Mouse (Mus musculus) CD4-positive naive resting alpha-beta T cell, adult 57 days (primary cell): ENCODE measurements around the gene Tbcb. TPM values are rescaled to one million over a fixed set of nuclear protein-coding genes. Genes with fewer than 3 reads are reported as not detected.

Source experiments
- total RNA-seq: library from RNA; stranded (reverse); gene quantifications from one replicate; pipeline ENCODE4 v1.2.4, GENCODE M21; 2023

Tbcb gene
- 15.5 TPM for total RNA-seq

DNA sequence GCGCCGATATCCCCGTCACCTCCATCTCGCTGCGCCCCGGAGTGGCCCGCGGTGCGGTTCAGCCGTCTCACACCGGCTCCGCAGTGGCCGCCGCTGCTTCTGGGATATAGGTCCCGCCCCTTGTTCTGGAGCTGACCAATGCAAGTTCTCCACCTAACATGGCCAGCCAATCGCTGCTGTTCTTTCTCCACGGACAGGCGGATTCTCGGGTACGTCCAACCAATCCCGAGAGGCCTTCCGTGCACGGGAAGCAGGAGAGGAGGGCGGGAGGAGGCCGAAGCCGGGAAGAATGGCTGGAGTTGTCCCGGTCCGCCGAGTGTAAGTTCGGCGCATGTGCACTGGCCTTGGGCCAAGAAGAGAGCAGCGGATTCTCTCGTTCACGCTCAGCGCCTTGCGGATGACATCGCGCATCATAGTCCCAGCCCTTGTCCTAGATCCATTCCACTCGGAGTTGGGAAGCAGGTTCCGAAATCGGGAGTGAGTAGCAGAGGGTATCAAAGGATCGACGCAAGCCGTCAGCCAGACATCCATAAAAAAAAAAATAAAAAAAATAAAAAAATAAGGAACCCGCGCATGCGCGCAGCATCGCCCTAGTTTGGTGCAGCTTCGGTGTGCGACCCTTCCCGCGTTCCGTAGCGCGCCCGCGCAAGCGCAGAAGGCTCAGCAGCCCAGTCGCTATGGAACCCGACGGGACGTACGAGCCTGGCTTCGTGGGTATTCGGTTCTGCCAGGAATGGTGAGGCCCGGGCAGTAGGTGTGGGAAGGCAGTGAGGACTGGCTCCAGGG, at the start of gene Tbcb, which contains the start of gene Polr2i:
Tbcb (minus strand) TSS at position 604 of the 786 bp plus-strand sequence.
Polr2i (plus strand) TSS at position 280 of the 786 bp plus-strand sequence.

DNA sequence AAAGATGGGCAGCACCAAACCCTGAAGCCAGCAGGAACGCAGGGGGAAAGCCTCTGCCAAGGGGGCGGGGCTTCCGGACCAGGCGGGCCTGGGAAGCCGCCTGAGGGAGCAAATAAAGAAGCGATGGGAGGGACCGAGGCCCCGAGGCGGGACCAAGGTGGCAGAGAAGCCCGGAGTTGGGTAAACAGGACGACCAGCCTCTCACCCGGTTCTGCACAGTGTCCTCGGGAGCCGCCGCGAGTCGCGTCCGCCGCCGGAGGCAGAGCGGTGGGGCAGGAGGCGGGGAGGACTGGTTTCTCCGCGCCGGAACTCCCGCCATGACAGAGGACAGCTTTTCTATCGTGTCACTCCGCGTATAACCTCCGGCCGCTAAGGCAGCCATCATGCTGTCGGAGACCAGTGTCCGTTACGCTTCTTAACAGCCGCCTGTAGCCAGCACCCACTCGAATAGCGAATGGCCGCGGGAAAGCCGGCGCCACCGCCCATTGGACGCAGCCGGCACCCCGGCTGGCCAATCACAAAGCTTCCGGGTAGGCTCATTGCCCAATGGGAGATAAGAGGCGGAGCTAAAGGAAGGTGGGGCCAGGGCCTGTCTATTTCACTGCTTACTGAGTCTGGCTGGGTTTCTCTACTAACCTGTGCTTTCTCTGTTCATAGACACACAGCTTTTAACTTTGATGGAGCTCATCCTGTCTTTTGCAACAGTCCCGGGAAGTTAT, 48.0 kb upstream of the Tbcb start, which contains the start of the genes Thap8 and Wdr62:
Thap8 (plus strand) TSS at position 144 of the 719 bp plus-strand sequence.
Wdr62 (minus strand) TSS at position 469 of the 719 bp plus-strand sequence.

DNA sequence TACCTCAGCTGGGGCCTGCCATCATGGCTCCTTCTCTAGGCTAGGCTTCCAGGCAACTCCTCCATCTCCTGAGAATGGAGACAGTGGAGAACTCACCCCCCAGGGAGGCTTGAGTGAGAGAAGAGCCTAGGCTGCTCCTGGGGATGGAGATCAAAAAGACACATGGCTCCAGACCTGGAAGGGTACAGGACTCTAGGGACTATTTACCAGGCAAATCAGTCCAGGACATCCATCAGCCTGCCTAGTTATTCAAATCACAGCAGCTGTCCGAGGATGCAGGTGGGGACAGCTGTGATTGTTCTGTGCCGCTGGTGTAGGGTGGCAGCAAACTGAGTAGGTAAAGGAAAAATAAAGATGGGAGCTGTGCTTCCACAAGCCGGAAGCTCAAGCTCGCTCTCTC, 3.6 kb upstream of the Tbcb start, which contains the start of gene Ovol3:
Ovol3 (minus strand) TSS at position 101 of the 400 bp plus-strand sequence.

DNA sequence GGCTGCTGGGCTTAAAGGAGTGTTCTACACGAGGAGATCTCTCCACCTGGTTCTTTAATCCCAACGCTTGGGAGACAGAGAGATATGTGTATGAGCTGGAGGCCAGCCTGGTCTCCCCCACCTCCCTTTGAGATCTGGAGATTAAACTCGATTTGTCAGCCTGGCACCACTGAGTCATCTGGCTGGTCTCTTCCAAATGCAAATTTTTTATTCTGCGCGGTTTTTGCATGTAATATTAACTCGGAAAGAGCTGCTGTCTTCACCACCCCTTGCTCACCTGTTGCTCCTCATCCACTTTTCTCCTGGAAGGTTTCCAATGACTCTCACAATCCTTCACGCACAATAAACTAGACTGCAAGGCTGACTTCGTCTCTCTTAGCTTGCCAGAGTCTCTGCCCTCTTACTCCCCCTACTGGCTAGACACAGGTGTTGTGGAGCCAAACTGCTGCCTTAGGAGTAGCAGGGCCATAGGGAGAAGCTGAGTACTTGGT, 33.5 kb downstream of the Tbcb start, which contains the start of gene Capns1:
Capns1 (minus strand) TSS at position 331 of the 491 bp plus-strand sequence.

DNA sequence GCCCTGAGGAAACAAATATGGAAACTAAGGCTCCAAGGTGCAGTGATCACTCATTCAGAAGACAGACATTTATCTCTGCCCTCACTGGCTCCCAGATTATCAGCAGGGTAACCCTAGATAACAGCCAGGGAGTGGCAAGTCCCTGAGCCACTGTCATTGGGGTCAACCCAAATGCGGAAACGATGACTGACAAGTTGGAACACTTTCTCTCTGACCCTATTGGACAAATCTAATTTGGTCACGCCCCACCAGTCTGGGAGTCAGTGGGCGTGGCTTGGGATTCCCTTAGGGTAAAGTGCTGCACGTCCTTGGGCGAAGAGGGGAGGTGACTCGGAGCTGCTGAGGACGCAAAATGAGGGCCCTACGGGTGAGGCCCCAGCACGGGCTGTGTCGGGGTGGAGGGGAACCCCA, 48.2 kb downstream of the Tbcb start, which contains the start of gene Cox7a1:
Cox7a1 (plus strand) TSS at position 266 of the 411 bp plus-strand sequence.

Other genes starting within 250 kb of the Tbcb start
- gene Zfp568, start 248.3 kb downstream of the Tbcb start, total RNA-seq, result 21.7 TPM
- gene Zfp14, start 180.9 kb downstream of the Tbcb start, total RNA-seq, result 7.3 TPM
- gene Zfp82, start 159.4 kb downstream of the Tbcb start, total RNA-seq, result 3.9 TPM
- 3.0 TPM for gene Gm26920, start 141.9 kb downstream of the Tbcb start, total RNA-seq
- 7.2 TPM for gene Zfp566, start 141.7 kb downstream of the Tbcb start, total RNA-seq
- 38.4 TPM for gene Zfp260, start 137.5 kb downstream of the Tbcb start, total RNA-seq
- gene Zfp382, start 110.3 kb downstream of the Tbcb start, total RNA-seq, result 10.4 TPM
- 50.5 TPM for gene Zfp146, start 62.5 kb downstream of the Tbcb start, total RNA-seq
- not detected for gene Cox7a1, start 48.1 kb downstream of the Tbcb start, total RNA-seq
- gene Capns1, start 33.5 kb downstream of the Tbcb start, total RNA-seq, result 145 TPM
- 25.1 TPM for gene Polr2i, start 324 bp downstream of the Tbcb start, total RNA-seq
- gene Ovol3, start 3.5 kb upstream of the Tbcb start, total RNA-seq, result not detected
- gene Thap8, start 47.8 kb upstream of the Tbcb start, total RNA-seq, result 1.6 TPM
- gene Wdr62, start 48.1 kb upstream of the Tbcb start, total RNA-seq, result 6.8 TPM
- gene Clip3, start 59.5 kb upstream of the Tbcb start, total RNA-seq, result 0.38 TPM
- gene Alkbh6, start 76.4 kb upstream of the Tbcb start, total RNA-seq, result 54.2 TPM
- gene Syne4, start 82.5 kb upstream of the Tbcb start, total RNA-seq, result 5.9 TPM
- 9.7 TPM for gene E130208F15Rik, start 89.5 kb upstream of the Tbcb start, total RNA-seq
- gene Sdhaf1, start 91.6 kb upstream of the Tbcb start, total RNA-seq, result 14.8 TPM
- not detected for gene Lrfn3, start 130.5 kb upstream of the Tbcb start, total RNA-seq
- 23.3 TPM for gene Tyrobp, start 181.5 kb upstream of the Tbcb start, total RNA-seq
- 153 TPM for gene Hcst, start 187.6 kb upstream of the Tbcb start, total RNA-seq
- 70.8 TPM for gene Nfkbid, start 189.5 kb upstream of the Tbcb start, total RNA-seq
- 2.9 TPM for gene Aplp1, start 213.3 kb upstream of the Tbcb start, total RNA-seq
- not detected for gene Kirrel2, start 225.4 kb upstream of the Tbcb start, total RNA-seq
- not detected for gene Nphs1, start 226.0 kb upstream of the Tbcb start, total RNA-seq